Mouse (Mus musculus): ENCODE measurements around the gene Ttc39b.

DNA sequence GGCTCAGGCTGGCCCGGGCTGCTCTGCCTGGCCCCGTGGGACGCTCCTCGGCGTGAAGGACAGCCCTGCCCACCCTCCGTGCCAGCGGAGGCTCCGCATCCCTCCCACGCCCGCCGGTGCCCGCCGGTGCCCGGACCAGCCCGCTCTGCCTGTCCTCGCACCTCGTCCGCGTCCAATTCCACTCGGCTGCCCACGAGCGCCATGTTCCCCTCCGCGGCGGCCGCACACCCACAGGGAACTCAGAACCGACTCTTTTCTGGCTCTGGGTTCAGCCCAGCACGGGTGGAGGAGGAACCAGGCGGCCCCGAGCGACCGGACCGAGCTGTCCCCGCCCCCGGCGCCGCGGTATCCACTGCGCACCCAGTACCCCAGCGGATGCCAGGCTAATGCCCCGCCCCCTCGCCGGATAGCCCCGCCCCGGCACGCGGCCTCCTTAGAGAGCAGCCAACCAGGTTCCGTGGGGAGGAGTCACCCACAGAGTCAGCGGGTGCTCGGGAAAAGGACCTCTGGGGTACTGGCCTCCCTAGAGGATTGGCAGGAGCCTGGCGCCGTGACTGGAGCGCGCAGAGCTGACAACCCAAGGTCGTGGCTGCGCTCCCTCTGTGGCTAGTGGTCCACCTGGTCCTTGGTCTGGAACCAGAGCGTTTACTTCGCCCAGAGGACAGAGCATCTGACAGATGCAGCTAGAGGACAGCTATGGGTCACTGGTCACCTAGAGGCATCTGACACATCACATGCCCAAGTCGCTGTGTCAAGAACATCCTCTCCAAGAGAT lies at the start of gene Ttc39b:
- no peak for TF ChIP-seq CTCF (IDR thresholded peaks at IDR 0.05; ENCODE audit: extremely low read depth, insufficient read length, insufficient replicate concordance, low read depth, low read length)
- TF ChIP-seq POLR2A (IDR thresholded peaks at IDR 0.05; ENCODE audit: low read depth, low read length): peak; percentile 77

Measured in small intestine, adult 2 months (tissue).